Mouse (Mus musculus) G1E-ER4 (cell line): ENCODE data around the gene Rbms2. TPM values are rescaled to one million over a fixed set of nuclear protein-coding genes. Genes with fewer than 3 reads are reported as not detected.

ENCODE experiments used
- GATA1 ChIP-seq: IDR thresholded peaks from one replicate; pipeline ENCODE4 v1.8.0; 2012; ENCODE audit warnings: low read length, inconsistent platforms
- polyA plus RNA-seq: library from polyadenylated mRNA; stranded (reverse); fragments of >175 nt; gene quantifications from 2 replicates; pipeline ENCODE4 v1.2.3, GENCODE M21; 2012

The Rbms2 gene
- polyA plus RNA-seq, 1 experiment = 10.8 TPM

DNA sequence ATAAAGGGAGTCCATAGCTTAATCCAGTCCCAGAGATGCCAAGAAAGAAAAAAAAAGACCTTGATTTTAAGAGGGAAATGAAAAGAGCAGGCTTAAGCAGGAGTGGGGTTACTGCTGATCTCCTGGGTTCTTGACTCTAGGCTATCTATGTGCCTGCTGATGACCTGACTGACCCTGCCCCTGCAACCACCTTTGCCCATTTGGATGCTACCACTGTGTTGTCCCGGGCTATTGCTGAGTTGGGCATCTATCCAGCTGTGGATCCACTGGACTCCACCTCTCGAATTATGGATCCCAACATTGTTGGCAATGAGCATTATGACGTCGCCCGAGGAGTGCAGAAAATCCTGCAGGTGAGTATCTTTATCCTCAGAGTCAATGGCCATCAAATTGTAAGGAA lies 91.9 kb downstream of the Rbms2 start:
- TF ChIP-seq GATA1 = no peak

- no peak for TF ChIP-seq GATA1
Observed at GRCm38 (mm10) chr10:128086391-128086790, 93.7 kb downstream of the Rbms2 start.

DNA sequence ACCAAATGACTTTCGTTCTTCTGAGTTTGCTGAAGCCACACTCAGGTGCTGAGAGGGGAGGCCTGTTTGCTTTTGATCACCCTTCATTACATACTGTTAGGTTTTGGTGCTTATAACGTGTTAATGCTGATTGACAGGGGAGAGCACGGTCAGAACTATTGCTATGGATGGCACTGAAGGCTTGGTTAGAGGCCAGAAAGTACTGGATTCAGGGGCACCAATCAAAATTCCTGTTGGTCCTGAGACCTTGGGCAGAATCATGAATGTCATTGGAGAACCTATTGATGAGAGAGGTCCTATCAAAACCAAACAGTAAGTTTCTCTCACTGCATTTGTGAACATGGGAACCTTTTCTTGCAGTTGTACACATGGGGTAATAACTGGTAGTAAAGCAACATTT lies 95.9 kb downstream of the Rbms2 start:
- TF ChIP-seq GATA1 = no peak

GRCm38 (mm10) chr10:128083688-128084087 lies 96.4 kb downstream of the Rbms2 start:
- TF ChIP-seq GATA1 = no peak

DNA sequence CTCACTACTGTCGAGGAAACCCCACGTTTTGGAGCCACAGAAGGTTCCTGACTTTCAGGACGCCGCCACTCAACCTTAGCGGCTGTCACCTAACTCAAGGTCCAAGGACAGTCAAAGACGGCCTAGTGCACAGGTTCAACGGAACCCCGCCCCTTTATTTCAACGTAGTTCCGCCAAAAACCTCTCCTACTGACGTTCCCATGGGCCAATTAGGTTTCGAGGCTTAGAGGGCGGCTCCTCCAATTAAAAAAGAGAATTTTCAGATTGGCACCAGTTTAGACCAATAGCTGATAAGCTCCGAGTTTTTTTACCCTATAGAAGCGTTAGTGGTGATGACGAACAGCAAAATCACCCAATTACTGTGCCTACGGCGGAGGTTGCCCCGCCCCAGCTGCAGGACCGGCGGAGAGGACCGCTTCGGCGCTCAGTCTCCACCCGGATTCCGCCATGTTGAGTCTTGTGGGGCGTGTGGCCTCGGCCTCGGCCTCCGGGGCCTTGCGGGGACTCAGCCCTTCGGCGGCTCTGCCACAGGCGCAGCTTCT lies 97.1 kb downstream of the Rbms2 start, which contains the start of gene Atp5b:
Gene Atp5b (plus strand): TSS at position 394 of the 542 bp plus-strand sequence.
- no peak for TF ChIP-seq GATA1

DNA sequence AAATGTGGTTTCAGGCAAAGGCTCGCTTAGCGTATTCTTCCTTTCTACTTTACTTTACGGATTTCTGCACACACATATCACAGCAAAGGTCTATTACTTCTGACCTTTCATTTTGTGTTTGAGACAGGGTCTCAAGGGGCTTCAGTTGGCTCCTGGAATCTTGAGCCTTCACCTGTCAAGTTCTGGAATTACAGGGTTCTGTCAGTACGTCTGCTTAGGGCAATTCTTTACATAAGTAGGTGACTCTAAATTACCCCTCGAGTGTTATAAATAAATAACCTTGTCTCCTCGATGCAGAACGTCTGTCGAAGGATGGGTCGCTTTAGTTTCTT lies 97.7 kb downstream of the Rbms2 start:
- TF ChIP-seq GATA1 = no peak

- TF ChIP-seq GATA1 = no peak
Observed at GRCm38 (mm10) chr10:128081807-128082476, 98.2 kb downstream of the Rbms2 start.

Other genes with a start within 250 kb of the Rbms2 start
- gene Hsd17b6, start 172.7 kb downstream of the Rbms2 start, polyA plus RNA-seq = not detected in 2 replicates
- gene Prim1, start 165.1 kb downstream of the Rbms2 start, polyA plus RNA-seq = 1.4 and 2.4 TPM in 2 replicates
- gene Naca, start 144.7 kb downstream of the Rbms2 start, polyA plus RNA-seq = 68.4 and 148 TPM in 2 replicates
- 213 and 308 TPM in 2 replicates for gene Ptges3, start 121.3 kb downstream of the Rbms2 start, polyA plus RNA-seq
- gene Atp5b, start 97.0 kb downstream of the Rbms2 start, polyA plus RNA-seq = 2,012 and 2,953 TPM in 2 replicates
- 30.8 and 32.5 TPM in 2 replicates for gene Baz2a, start 88.7 kb downstream of the Rbms2 start, polyA plus RNA-seq
- gene Gls2, start 14.2 kb upstream of the Rbms2 start, polyA plus RNA-seq = 15.4 and 19.6 TPM in 2 replicates
- 3.9 and 5.2 TPM in 2 replicates for gene Spryd4, start 31.5 kb upstream of the Rbms2 start, polyA plus RNA-seq
- gene Mip, start 45.5 kb upstream of the Rbms2 start, polyA plus RNA-seq = not detected in 2 replicates
- gene Timeless, start 51.8 kb upstream of the Rbms2 start, polyA plus RNA-seq = 38.9 and 45.1 TPM in 2 replicates
- 0.04 TPM in 1 of 2 replicates, not detected in the other for gene Apon, start 73.8 kb upstream of the Rbms2 start, polyA plus RNA-seq
- gene Apof, start 88.4 kb upstream of the Rbms2 start, polyA plus RNA-seq = not detected in 2 replicates
- 9.1 TPM in 2 replicates for gene Stat2, start 90.3 kb upstream of the Rbms2 start, polyA plus RNA-seq
- 0.05 and 0.08 TPM in 2 replicates for gene Il23a, start 118.5 kb upstream of the Rbms2 start, polyA plus RNA-seq
- gene Pan2, start 123.0 kb upstream of the Rbms2 start, polyA plus RNA-seq = 2.7 and 3.1 TPM in 2 replicates
- gene Cnpy2, start 142.2 kb upstream of the Rbms2 start, polyA plus RNA-seq = 83.4 and 115 TPM in 2 replicates
- 16.3 and 53.3 TPM in 2 replicates for gene Cs, start 157.4 kb upstream of the Rbms2 start, polyA plus RNA-seq
- 8.7 and 15.8 TPM in 2 replicates for gene Coq10a, start 188.7 kb upstream of the Rbms2 start, polyA plus RNA-seq
- 79.7 and 85.8 TPM in 2 replicates for gene Ankrd52, start 196.8 kb upstream of the Rbms2 start, polyA plus RNA-seq
- not detected in 2 replicates for gene Slc39a5, start 220.9 kb upstream of the Rbms2 start, polyA plus RNA-seq
- 226 and 249 TPM in 2 replicates for gene Nabp2, start 231.2 kb upstream of the Rbms2 start, polyA plus RNA-seq
- 11.6 and 14.5 TPM in 2 replicates for gene Rnf41, start 231.4 kb upstream of the Rbms2 start, polyA plus RNA-seq